Mouse (Mus musculus) stomach, postnatal 0 days (tissue): ENCODE data around the gene Pick1.

ENCODE experiments used
- CTCF ChIP-seq: IDR thresholded peaks from 2 replicates; pipeline ENCODE4 v1.5.1; 2016; ENCODE audit warnings: antibody characterized with exemption, low read depth, mild to moderate bottlenecking, moderate library complexity
- EP300 ChIP-seq: optimal IDR thresholded peaks from 2 replicates; pipeline ENCODE3; 2016; ENCODE audit warnings: antibody characterized with exemption

GRCm38 (mm10) chr15:79277728-79278127 lies 48.8 kb downstream of the Pick1 start:
- TF ChIP-seq CTCF (no peak), EP300 (no peak)
